ENCODE assay signal across 11 mouse cellular contexts in genomic region chr4:61811193-61811592, GRCm38 (mm10). TPM values are rescaled to one million over a fixed set of nuclear protein-coding genes. Genes with fewer than 3 reads are reported as not detected.
A peak's percentile ranks its signal among the peaks of the same experiment; 100 is the strongest.
DNase-seq lines count a peak whose midpoint lies in the region; ATAC-seq and TF ChIP-seq lines count a peak whose summit lies in the region.
"Not testable (repeated sequence)": the region's sequence is repeated elsewhere in the genome, so short reads cannot be mapped to it uniquely, and the experiment has no call there.
"Had no signal": no experiment of that assay in that cellular context is flagged by ENCODE, and none has a peak within 500 bp of the region (broad histone marks: within the 10 kb centered on the region; RNA-seq: fewer than 3 reads in every experiment).

No protein-coding gene starts in this region.

- intact Hi-C loops in left cerebral cortex, postnatal 25 days (cut with DNase I), result loop anchor here (5.0 kb wide), 1 partner anchor 1879 kb away; no protein-coding TSS in a partner anchor

- not testable (repeated sequence) for TF ChIP-seq EP300 in stomach, postnatal 0 days (optimal IDR thresholded peaks at IDR 0.05)

- not testable (repeated sequence) for H3K9me3 ChIP-seq in kidney, postnatal 0 days (replicated peaks; ENCODE audit: low read length); midbrain, embryonic 11.5 days (ENCODE audit: control insufficient read depth, low read length); stomach, postnatal 0 days (ENCODE audit: control insufficient read depth, low read length)

- WGBS in kidney, postnatal 0 days, result 18% methylated on average over 2 of the region's 2 CpGs
- WGBS in midbrain, embryonic 11.5 days, result 22% methylated on average over 2 of the region's 2 CpGs
- 19% methylated on average over 2 of the region's 2 CpGs for WGBS in stomach, postnatal 0 days

- not testable (repeated sequence) for H3K4me2 ChIP-seq in kidney, postnatal 0 days (ENCODE audit: low read length); midbrain, embryonic 11.5 days; stomach, postnatal 0 days (replicated peaks; ENCODE audit: low read depth)

- H3K9ac ChIP-seq in kidney, postnatal 0 days (ENCODE audit: low read depth, low read length); midbrain, embryonic 11.5 days (ENCODE audit: low read length); stomach, postnatal 0 days (ENCODE audit: low read length): not testable (repeated sequence)

- not testable (repeated sequence) for H3K36me3 ChIP-seq in kidney, postnatal 0 days (ENCODE audit: insufficient read depth, low read length); midbrain, embryonic 11.5 days (ENCODE audit: control insufficient read depth, insufficient read depth, low read length); stomach, postnatal 0 days (ENCODE audit: control insufficient read depth, insufficient read depth, low read length)

- peak; percentile 84 for TF ChIP-seq CTCF in kidney, postnatal 0 days (IDR thresholded peaks at IDR 0.05; ENCODE audit: low read depth)
- TF ChIP-seq CTCF in stomach, postnatal 0 days (IDR thresholded peaks at IDR 0.05; ENCODE audit: low read depth), result peak; percentile 89

- H3K4me1 ChIP-seq in kidney, postnatal 0 days (replicated peaks; ENCODE audit: insufficient read depth, low read length); midbrain, embryonic 11.5 days (ENCODE audit: control insufficient read depth, insufficient read depth, low read length); stomach, postnatal 0 days (replicated peaks; ENCODE audit: control insufficient read depth, insufficient read depth): not testable (repeated sequence)

- H3K4me3 ChIP-seq in kidney, postnatal 0 days (replicated peaks; ENCODE audit: low read depth, low read length); midbrain, embryonic 11.5 days (ENCODE audit: low read depth, low read length); stomach, postnatal 0 days (ENCODE audit: low read depth, low read length): not testable (repeated sequence)

- DNase-seq in A20 (ENCODE audit: low read depth, low spot score), result peak; percentile 91
- DNase-seq in adrenal gland, postnatal 10 days, result peak; percentile 68
- peak; percentile 72 for DNase-seq in embryo, embryonic 10.5 days (ENCODE audit: low spot score)
- DNase-seq in heart, adult 11 months, result peak; percentile 66
- peak; percentile 35 for DNase-seq in kidney, postnatal 0 days (ENCODE audit: low spot score)
- DNase-seq in left cerebral cortex, postnatal 25 days (ENCODE audit: low spot score in 2 of 2), result peak; percentile 42 to 43
- peak; percentile 89 for DNase-seq in midbrain, embryonic 11.5 days (ENCODE audit: low spot score, missing footprints)
- DNase-seq in stomach, postnatal 0 days (ENCODE audit: low spot score), result peak; percentile 52

- H3K27ac ChIP-seq in kidney, postnatal 0 days; midbrain, embryonic 11.5 days (ENCODE audit: low read depth, low read length); stomach, postnatal 0 days (replicated peaks): not testable (repeated sequence)

- not testable (repeated sequence) for H3K27me3 ChIP-seq in kidney, postnatal 0 days (ENCODE audit: insufficient read depth, low read length); midbrain, embryonic 11.5 days (ENCODE audit: control insufficient read depth, insufficient read depth, low read length); stomach, postnatal 0 days (ENCODE audit: control insufficient read depth, insufficient read depth, low read length)

- not testable (repeated sequence) for ATAC-seq in kidney, postnatal 0 days (replicated peaks; ENCODE audit: low FRiP score, low read depth); midbrain, embryonic 11.5 days (ENCODE audit: low FRiP score); stomach, postnatal 0 days (ENCODE audit: low FRiP score, low TSS enrichment)

RNA-seq across cellular contexts. Expression of gene Mup5, which starts 23.8 kb away (rescaled TPM):
- not detected for total RNA-seq in adrenal gland, postnatal 10 days (2021)
- not detected in 2 replicates for polyA plus RNA-seq in kidney, postnatal 0 days (2015; fragmentation: Nextera tagmentation; extraction: Ambion mirVana)
- total RNA-seq in left cerebral cortex, postnatal 25 days (2021), result under 1 TPM in 1 of 2 experiments, not detected in 1; 0.66 TPM
- polyA plus RNA-seq in midbrain, embryonic 11.5 days (2014; fragmentation: Nextera tagmentation; extraction: Ambion mirVana), result not detected in 2 replicates
- not detected in 2 replicates for polyA plus RNA-seq in stomach, postnatal 0 days (2015; fragmentation: Nextera tagmentation; extraction: Ambion mirVana)
- total RNA-seq: gastrocnemius, postnatal 36 days; hematopoietic stem cell, adult 5-6 weeks had no signal
- polyA plus RNA-seq: neural tube, embryonic 14.5 days had no signal

RNA-seq across cellular contexts. Expression of gene Mup19, which starts 29.1 kb away (rescaled TPM):
- not detected for total RNA-seq in adrenal gland, postnatal 10 days (2021)
- not detected in 2 replicates for polyA plus RNA-seq in kidney, postnatal 0 days (2015; fragmentation: Nextera tagmentation; extraction: Ambion mirVana)
- total RNA-seq in left cerebral cortex, postnatal 25 days (2021), result not detected
- polyA plus RNA-seq in midbrain, embryonic 11.5 days (2014; fragmentation: Nextera tagmentation; extraction: Ambion mirVana), result not detected in 2 replicates
- polyA plus RNA-seq in stomach, postnatal 0 days (2015; fragmentation: Nextera tagmentation; extraction: Ambion mirVana), result not detected in 2 replicates
- total RNA-seq: gastrocnemius, postnatal 36 days; hematopoietic stem cell, adult 5-6 weeks had no signal
- polyA plus RNA-seq: neural tube, embryonic 14.5 days had no signal

Comparison
In these comparisons a context has a peak if more than half of its experiments do, and no peak if none do; other contexts are left out.
1. DNase-seq: peak in every context shown above with its lines; median percentile 91 in A20; 89 in midbrain, embryonic 11.5 days; 72 in embryo, embryonic 10.5 days; 68 in adrenal gland, postnatal 10 days; 66 in heart, adult 11 months; 52 in stomach, postnatal 0 days; 42 in left cerebral cortex, postnatal 25 days; 35 in kidney, postnatal 0 days.